Mouse (Mus musculus) myocyte (in vitro differentiated cells): Measurements from ENCODE around the gene Fam78b.

ENCODE experiments used
- CEBPB ChIP-seq: IDR thresholded peaks from 2 replicates; pipeline ENCODE4 v1.6.1; 2011; ENCODE audit warnings: mild to moderate bottlenecking, moderate library complexity; ENCODE audit not compliant: poor library complexity, insufficient read depth, severe bottlenecking
- E2F4 ChIP-seq: IDR thresholded peaks from one replicate; pipeline ENCODE4 v1.6.1; 2011; ENCODE audit warnings: mild to moderate bottlenecking, control low read depth, moderate library complexity; ENCODE audit not compliant: insufficient read depth
- MAX ChIP-seq: IDR thresholded peaks from one replicate; pipeline ENCODE4 v1.6.1; 2011; ENCODE audit warnings: low read depth, mild to moderate bottlenecking, control low read depth
- MYOD1 ChIP-seq, 3 experiments: IDR thresholded peaks; one replicate each; pipeline ENCODE4 v1.6.1; 2011; ENCODE audit warnings: control low read depth in 2 of 3, low read depth in 2 of 3, mild to moderate bottlenecking in 2 of 3, moderate library complexity in 1 of 3; ENCODE audit not compliant: insufficient read length in 2 of 3, control insufficient read depth in 1 of 3
- MYOG ChIP-seq, 3 experiments: IDR thresholded peaks; one replicate each; pipeline ENCODE4 v1.6.1; 2011; ENCODE audit warnings: control low read depth in 2 of 3, low read depth in 2 of 3, mild to moderate bottlenecking in 2 of 3; ENCODE audit not compliant: insufficient read length in 2 of 3, control insufficient read depth in 1 of 3, insufficient read depth in 1 of 3
- POLR2A ChIP-seq: IDR thresholded peaks from one replicate; pipeline ENCODE4 v1.6.1; 2011; ENCODE audit warnings: low read depth, mild to moderate bottlenecking, control low read depth, moderate library complexity; ENCODE audit not compliant: insufficient read length
- POLR2AphosphoS2 ChIP-seq: IDR thresholded peaks from one replicate; pipeline ENCODE4 v1.6.1; 2011; ENCODE audit warnings: low read depth, control low read depth; ENCODE audit not compliant: insufficient read length
- REST ChIP-seq: IDR thresholded peaks from one replicate; pipeline ENCODE4 v1.6.1; 2011; ENCODE audit warnings: mild to moderate bottlenecking, control low read depth, moderate library complexity; ENCODE audit not compliant: insufficient read depth, insufficient read length
- SRF ChIP-seq: IDR thresholded peaks from one replicate; pipeline ENCODE4 v1.6.1; 2011; ENCODE audit warnings: low read depth; ENCODE audit not compliant: control insufficient read depth, insufficient read length
- TCF12 ChIP-seq: IDR thresholded peaks from one replicate; pipeline ENCODE4 v1.6.1; 2011; ENCODE audit warnings: mild to moderate bottlenecking, control low read depth; ENCODE audit not compliant: poor library complexity, insufficient read depth, severe bottlenecking
- TCF3 ChIP-seq: IDR thresholded peaks from one replicate; pipeline ENCODE4 v1.6.1; 2011; ENCODE audit warnings: low read depth, control low read depth; ENCODE audit not compliant: insufficient read length
- USF1 ChIP-seq: IDR thresholded peaks from one replicate; pipeline ENCODE4 v1.6.1; 2011; ENCODE audit warnings: low read depth, mild to moderate bottlenecking, control low read depth, moderate library complexity

GRCm38 (mm10) chr1:167065541-167065940 lies 64.3 kb downstream of the Fam78b start:
- TF ChIP-seq POLR2A, result no peak
- TF ChIP-seq POLR2AphosphoS2, result no peak
- TF ChIP-seq E2F4, result no peak
- TF ChIP-seq USF1, result no peak
- no peak for TF ChIP-seq MAX
- no peak for TF ChIP-seq MYOD1 (IDR thresholded peaks at IDR 0.05; ENCODE audit: control insufficient read depth in 1 of 3, insufficient read length in 2 of 3, low read depth in 2 of 3)
- TF ChIP-seq TCF3, result no peak
- TF ChIP-seq TCF12, result no peak
- TF ChIP-seq MYOG (IDR thresholded peaks at IDR 0.05; ENCODE audit: control insufficient read depth in 1 of 3, insufficient read depth in 1 of 3, insufficient read length in 2 of 3, low read depth in 2 of 3), result no peak
- TF ChIP-seq CEBPB, result no peak
- no peak for TF ChIP-seq SRF
- TF ChIP-seq REST, result no peak
